Mouse (Mus musculus): ENCODE measurements around the gene H3f3b. TPM values are rescaled to one million over a fixed set of nuclear protein-coding genes. Genes with fewer than 3 reads are reported as not detected.
"Not testable (repeated sequence)": the region's sequence is repeated elsewhere in the genome, so short reads cannot be mapped to it uniquely, and the experiment has no call there.

H3f3b gene
- polyA plus RNA-seq, 1 experiment from 2014 or later, result 2,054 TPM

DNA sequence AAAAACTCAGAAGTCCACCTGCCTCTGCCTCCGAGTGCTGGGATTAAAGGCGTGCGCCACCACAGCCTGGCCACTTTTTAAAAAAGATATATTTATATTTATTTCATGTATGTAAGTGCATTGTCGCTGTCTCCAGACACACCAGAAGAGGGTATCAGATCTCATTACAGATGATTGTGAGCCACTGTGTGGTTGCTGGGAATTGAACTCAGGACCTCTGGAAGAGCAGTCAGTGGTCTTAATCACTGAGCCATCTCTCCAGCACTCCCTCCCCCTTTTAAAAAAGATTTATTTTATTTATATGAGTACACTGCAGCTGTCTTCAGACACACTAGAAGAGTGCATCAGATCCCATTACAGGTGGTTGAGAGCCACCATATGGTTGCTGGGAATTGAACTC is 8.9 kb downstream of the H3f3b start:
- not testable (repeated sequence) for H3K27ac ChIP-seq; H3K4me3 ChIP-seq (replicated peaks; ENCODE audit: low read length); H3K9ac ChIP-seq; DNase-seq (ENCODE audit: low spot score); H3K4me2 ChIP-seq (replicated peaks); ATAC-seq (ENCODE audit: low FRiP score); H3K9me3 ChIP-seq (ENCODE audit: control insufficient read depth, low read length); H3K27me3 ChIP-seq (ENCODE audit: control insufficient read depth, insufficient read depth, low read length)
- H3K36me3 ChIP-seq (replicated peaks; ENCODE audit: control insufficient read depth, insufficient read depth), result peaks cover 33% of the 10 kb centered on the region
- H3K4me1 ChIP-seq (replicated peaks; ENCODE audit: control insufficient read depth, insufficient read depth, low read length), result peaks cover 16% of the 10 kb centered on the region
- WGBS, result 98% methylated on average over 4 of the region's 4 CpGs

DNA sequence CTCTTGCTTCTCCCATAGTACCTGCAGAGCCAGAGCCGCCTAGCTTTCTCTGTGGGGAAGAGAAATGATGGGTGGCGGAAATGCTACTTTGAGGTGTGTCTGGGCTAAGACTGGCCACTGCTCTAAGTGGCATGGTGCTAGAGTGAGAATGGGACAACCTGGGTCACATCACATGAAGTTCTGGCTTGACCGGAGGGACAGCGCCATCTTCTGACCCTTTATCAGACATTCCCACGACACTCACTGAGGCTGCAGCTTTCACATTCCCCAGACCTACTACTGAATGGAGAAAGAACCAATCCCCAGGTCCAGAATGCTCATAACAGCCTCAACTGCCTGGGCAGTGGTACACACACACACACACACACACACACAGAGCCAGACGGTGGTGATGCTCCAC is 9.7 kb downstream of the H3f3b start:
- Histone ChIP-seq H3K4me3 (replicated peaks; ENCODE audit: low read length) (no peak overlapping the region), H3K9me3 (ENCODE audit: control insufficient read depth, low read length) (no peaks in the 10 kb centered on the region), H3K4me2 (replicated peaks) (no peak overlapping the region), H3K27me3 (ENCODE audit: control insufficient read depth, insufficient read depth, low read length) (no peaks in the 10 kb centered on the region), H3K4me1 (replicated peaks; ENCODE audit: control insufficient read depth, insufficient read depth, low read length) (peaks cover 16% of the 10 kb centered on the region), H3K27ac (no peak overlapping the region), H3K36me3 (replicated peaks; ENCODE audit: control insufficient read depth, insufficient read depth) (peaks cover 28% of the 10 kb centered on the region), H3K9ac (no peak overlapping the region)
- WGBS, result 25% methylated on average over 6 of the region's 6 CpGs
- no peak for ATAC-seq (ENCODE audit: low FRiP score)
- no peak for DNase-seq (ENCODE audit: low spot score)

GRCm38 (mm10) chr11:116014821-116015220 is 12.9 kb downstream of the H3f3b start:
- no peaks in the 10 kb centered on the region; the same call in 1 of the 2 replicates for H3K36me3 ChIP-seq (replicated peaks; ENCODE audit: control insufficient read depth, insufficient read depth)
- DNase-seq (ENCODE audit: low spot score) (no peak), ATAC-seq (ENCODE audit: low FRiP score) (no peak)
- no peaks in the 10 kb centered on the region for H3K27me3 ChIP-seq (ENCODE audit: control insufficient read depth, insufficient read depth, low read length)
- H3K27ac ChIP-seq, result no peak overlapping the region
- H3K9me3 ChIP-seq (ENCODE audit: control insufficient read depth, low read length), result no peaks in the 10 kb centered on the region
- peaks cover 16% of the 10 kb centered on the region for H3K4me1 ChIP-seq (replicated peaks; ENCODE audit: control insufficient read depth, insufficient read depth, low read length)
- 63% methylated on average over 8 of the region's 8 CpGs for WGBS
- no peak overlapping the region for H3K4me3 ChIP-seq (replicated peaks; ENCODE audit: low read length)
- H3K4me2 ChIP-seq (replicated peaks), result no peak overlapping the region
- no peak overlapping the region for H3K9ac ChIP-seq

DNA sequence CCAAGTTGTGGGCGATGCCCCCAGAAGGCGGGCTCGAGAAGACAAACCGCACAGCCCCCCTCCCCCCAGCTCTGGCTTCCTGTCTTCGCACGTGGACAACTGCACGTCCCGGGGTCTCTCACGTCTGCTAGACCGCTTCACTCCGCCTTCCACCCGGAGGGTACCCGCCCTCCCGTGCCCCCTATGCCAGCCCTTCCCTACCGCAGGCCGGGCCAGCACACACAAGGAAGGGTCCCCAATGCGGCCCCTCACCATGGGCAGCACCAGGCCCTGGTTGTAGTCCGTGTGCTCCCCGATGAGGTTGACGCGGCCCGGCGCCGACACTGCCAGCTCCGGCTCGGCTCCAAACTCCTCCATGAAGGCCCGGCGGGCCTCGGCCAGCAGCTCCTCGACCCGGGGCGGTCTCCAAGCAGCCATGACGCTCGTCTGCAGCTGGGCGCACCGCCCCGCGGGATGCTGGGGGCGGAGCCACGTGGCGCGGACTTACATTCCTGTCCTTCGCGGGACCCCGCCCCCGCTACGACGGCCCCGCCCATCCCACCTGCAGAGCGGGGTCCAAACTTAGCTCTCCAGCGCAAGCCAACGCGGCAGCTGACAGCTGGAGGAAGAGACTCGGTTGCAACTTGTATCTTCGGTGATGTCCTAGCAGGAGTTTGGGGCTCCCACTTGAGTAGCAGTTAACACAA is 15.4 kb downstream of the H3f3b start, which contains the start of gene Galk1:
Galk1 (minus strand) TSS at position 458 of the 686 bp plus-strand sequence.
- under 1% methylated on average over 53 of the region's 55 CpGs for WGBS
- H3K27ac ChIP-seq, result peak within 1 kb of the TSS; percentile 55
- H3K27me3 ChIP-seq (ENCODE audit: control insufficient read depth, insufficient read depth, low read length), result no peaks in the 10 kb centered on the region
- ATAC-seq (ENCODE audit: low FRiP score) (peak; percentile 86), DNase-seq (ENCODE audit: low spot score) (peak; percentile 80)
- no peaks in the 10 kb centered on the region for H3K9me3 ChIP-seq (ENCODE audit: control insufficient read depth, low read length)
- no peaks in the 10 kb centered on the region; the same call in 1 of the 2 replicates for H3K36me3 ChIP-seq (replicated peaks; ENCODE audit: control insufficient read depth, insufficient read depth)
- H3K4me1 ChIP-seq (replicated peaks; ENCODE audit: control insufficient read depth, insufficient read depth, low read length), result peaks cover 16% of the 10 kb centered on the region
- H3K9ac ChIP-seq, result peak within 1 kb of the TSS; percentile 77
- H3K4me3 ChIP-seq (replicated peaks; ENCODE audit: low read length), result peak within 1 kb of the TSS; percentile 46
- peak within 1 kb of the TSS; percentile 69 for H3K4me2 ChIP-seq (replicated peaks)

DNA sequence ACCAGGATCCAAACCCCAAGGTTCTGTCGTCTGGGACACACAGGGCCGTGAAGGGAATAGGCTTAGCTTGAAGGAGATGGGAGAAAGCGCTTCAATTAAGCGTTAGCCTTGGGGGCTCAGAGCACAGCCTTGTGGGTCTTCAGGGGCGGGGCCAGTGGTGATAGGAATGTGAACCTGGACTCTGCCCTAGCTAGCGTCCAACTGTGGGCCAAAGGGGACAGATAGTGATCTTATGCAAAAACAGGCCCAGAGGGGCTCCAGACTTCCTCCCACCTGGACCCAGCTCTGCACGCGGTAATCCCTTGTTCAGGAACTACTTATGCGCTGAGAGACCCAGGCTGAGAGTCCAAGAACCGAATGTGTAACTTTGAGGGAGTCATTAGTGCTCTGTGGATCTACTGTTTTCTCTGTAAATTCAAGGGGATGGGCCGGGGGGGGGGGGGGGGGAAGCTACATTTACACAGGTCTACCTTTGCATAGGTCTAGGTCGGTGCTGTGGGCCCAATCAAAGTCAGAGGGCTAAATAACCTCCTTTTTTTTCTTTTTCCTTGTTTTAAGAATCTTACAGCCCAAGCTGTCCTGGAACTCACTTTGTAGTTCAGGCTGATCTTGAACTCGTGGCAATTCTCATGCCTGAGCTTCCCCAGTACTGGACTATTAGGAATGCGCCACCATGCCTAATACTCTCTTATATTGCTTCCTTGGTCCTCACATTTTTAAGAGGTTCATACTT is 16.1 kb downstream of the H3f3b start:
- peak overlapping the region; percentile 77 for H3K9ac ChIP-seq
- H3K4me1 ChIP-seq (replicated peaks; ENCODE audit: control insufficient read depth, insufficient read depth, low read length), result peaks cover 16% of the 10 kb centered on the region
- H3K36me3 ChIP-seq (replicated peaks; ENCODE audit: control insufficient read depth, insufficient read depth), result no peaks in the 10 kb centered on the region; the same call in 1 of the 2 replicates
- H3K4me2 ChIP-seq (replicated peaks), result peak overlapping the region; percentile 69
- DNase-seq (ENCODE audit: low spot score) (no peak), ATAC-seq (ENCODE audit: low FRiP score) (no peak)
- H3K9me3 ChIP-seq (ENCODE audit: control insufficient read depth, low read length), result no peaks in the 10 kb centered on the region
- peak overlapping the region; percentile 55; the same call in 1 of the 2 replicates for H3K27ac ChIP-seq
- no peaks in the 10 kb centered on the region for H3K27me3 ChIP-seq (ENCODE audit: control insufficient read depth, insufficient read depth, low read length)
- 30% methylated on average over 14 of the region's 14 CpGs for WGBS
- peak overlapping the region; percentile 46 for H3K4me3 ChIP-seq (replicated peaks; ENCODE audit: low read length)

GRCm38 (mm10) chr11:116010948-116011347 is 16.8 kb downstream of the H3f3b start:
- H3K27ac ChIP-seq, result no peak overlapping the region
- peaks cover 16% of the 10 kb centered on the region for H3K4me1 ChIP-seq (replicated peaks; ENCODE audit: control insufficient read depth, insufficient read depth, low read length)
- no peak overlapping the region; the same call in 1 of the 2 replicates for H3K4me2 ChIP-seq (replicated peaks)
- no peak for DNase-seq (ENCODE audit: low spot score)
- H3K4me3 ChIP-seq (replicated peaks; ENCODE audit: low read length), result no peak overlapping the region
- ATAC-seq (ENCODE audit: low FRiP score), result no peak
- H3K27me3 ChIP-seq (ENCODE audit: control insufficient read depth, insufficient read depth, low read length), result no peaks in the 10 kb centered on the region
- no peaks in the 10 kb centered on the region for H3K9me3 ChIP-seq (ENCODE audit: control insufficient read depth, low read length)
- no peaks in the 10 kb centered on the region; the same call in 1 of the 2 replicates for H3K36me3 ChIP-seq (replicated peaks; ENCODE audit: control insufficient read depth, insufficient read depth)
- 86% methylated on average over 5 of the region's 5 CpGs for WGBS
- H3K9ac ChIP-seq, result no peak overlapping the region

DNA sequence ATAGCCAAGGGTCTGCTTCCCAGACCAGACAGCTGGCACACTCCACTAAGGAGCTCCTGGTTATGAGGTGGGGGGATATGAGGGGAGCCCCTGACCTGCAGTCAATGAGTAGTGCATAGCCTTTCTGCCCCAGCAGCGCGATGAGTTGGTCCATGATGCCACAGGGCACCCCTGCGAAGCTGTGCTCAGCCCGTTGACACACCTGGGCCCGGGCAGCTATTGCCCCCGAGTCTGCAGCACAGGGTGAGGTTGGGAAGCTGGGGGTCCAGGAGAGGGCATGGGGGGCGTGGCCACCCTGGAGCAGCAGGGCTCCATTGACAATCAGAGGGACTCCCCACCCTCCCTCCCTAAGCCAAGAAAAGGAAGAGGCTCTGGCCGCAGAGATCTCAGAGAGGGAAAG is 17.6 kb downstream of the H3f3b start:
- Histone ChIP-seq H3K4me1 (replicated peaks; ENCODE audit: control insufficient read depth, insufficient read depth, low read length) (peaks cover 21% of the 10 kb centered on the region), H3K36me3 (replicated peaks; ENCODE audit: control insufficient read depth, insufficient read depth) (no peaks in the 10 kb centered on the region; the same call in 1 of the 2 replicates), H3K27ac (no peak overlapping the region), H3K27me3 (ENCODE audit: control insufficient read depth, insufficient read depth, low read length) (no peaks in the 10 kb centered on the region), H3K9ac (no peak overlapping the region), H3K4me2 (replicated peaks) (no peak overlapping the region), H3K4me3 (replicated peaks; ENCODE audit: low read length) (no peak overlapping the region), H3K9me3 (ENCODE audit: control insufficient read depth, low read length) (no peaks in the 10 kb centered on the region)
- 95% methylated on average over 8 of the region's 8 CpGs for WGBS
- no peak for DNase-seq (ENCODE audit: low spot score)
- ATAC-seq (ENCODE audit: low FRiP score), result no peak

DNA sequence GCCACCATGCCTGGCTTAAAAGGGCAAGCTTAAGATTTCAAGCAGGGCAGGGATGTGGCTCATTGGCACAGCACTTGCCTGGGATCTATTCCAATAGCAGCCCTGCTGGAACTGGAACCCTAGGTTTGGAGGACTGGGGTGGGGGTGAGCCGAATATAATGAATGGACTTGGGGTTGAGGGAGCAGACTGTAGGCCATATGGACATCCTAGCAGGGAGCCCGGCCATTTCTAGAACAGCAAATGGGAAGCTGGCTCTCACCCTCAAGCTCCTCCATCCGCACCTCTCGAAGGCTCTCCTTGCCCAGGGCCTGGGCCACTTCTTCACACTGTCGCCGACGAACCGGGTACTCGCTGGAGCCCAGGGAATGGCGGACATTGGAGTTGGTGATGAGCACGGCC is 18.1 kb downstream of the H3f3b start:
- Histone ChIP-seq H3K4me2 (replicated peaks) (no peak overlapping the region), H3K4me3 (replicated peaks; ENCODE audit: low read length) (no peak overlapping the region), H3K27me3 (ENCODE audit: control insufficient read depth, insufficient read depth, low read length) (no peaks in the 10 kb centered on the region), H3K27ac (no peak overlapping the region), H3K4me1 (replicated peaks; ENCODE audit: control insufficient read depth, insufficient read depth, low read length) (peaks cover 26% of the 10 kb centered on the region), H3K9me3 (ENCODE audit: control insufficient read depth, low read length) (no peaks in the 10 kb centered on the region), H3K36me3 (replicated peaks; ENCODE audit: control insufficient read depth, insufficient read depth) (no peaks in the 10 kb centered on the region; the same call in 1 of the 2 replicates), H3K9ac (no peak overlapping the region)
- no peak for ATAC-seq (ENCODE audit: low FRiP score)
- 81% methylated on average over 11 of the region's 11 CpGs for WGBS
- no peak for DNase-seq (ENCODE audit: low spot score)

- DNase-seq (ENCODE audit: low spot score), result no peak
- Histone ChIP-seq H3K27ac (no peak overlapping the region), H3K9ac (no peak overlapping the region), H3K36me3 (replicated peaks; ENCODE audit: control insufficient read depth, insufficient read depth) (no peaks in the 10 kb centered on the region; the same call in 1 of the 2 replicates), H3K9me3 (ENCODE audit: control insufficient read depth, low read length) (no peaks in the 10 kb centered on the region), H3K27me3 (ENCODE audit: control insufficient read depth, insufficient read depth, low read length) (no peaks in the 10 kb centered on the region), H3K4me2 (replicated peaks) (no peak overlapping the region), H3K4me1 (replicated peaks; ENCODE audit: control insufficient read depth, insufficient read depth, low read length) (peaks cover 29% of the 10 kb centered on the region), H3K4me3 (replicated peaks; ENCODE audit: low read length) (no peak overlapping the region)
- 75% methylated on average over 13 of the region's 13 CpGs for WGBS
- ATAC-seq (ENCODE audit: low FRiP score), result no peak
These were observed 18.9 kb downstream of the H3f3b start for GRCm38 (mm10) chr11:116008832-116009375.

Measured in hindbrain, embryonic 14.5 days (tissue).